Mouse (Mus musculus) brain, embryonic 14.5 days (tissue): ENCODE measurements around the gene Dcst1.

Experiments
- CTCF ChIP-seq: fragments of 200-500 bp; IDR thresholded peaks from 2 replicates; pipeline ENCODE4 v1.5.1; 2012; ENCODE audit warnings: inconsistent platforms, mild to moderate bottlenecking, moderate library complexity, borderline replicate concordance; ENCODE audit not compliant: insufficient read depth, insufficient read length; ENCODE audit errors: extremely low read depth
- POLR2A ChIP-seq: fragments of 200-500 bp; IDR thresholded peaks from 2 replicates; pipeline ENCODE4 v1.6.1; 2012; ENCODE audit warnings: mild to moderate bottlenecking, inconsistent platforms, borderline replicate concordance; ENCODE audit not compliant: poor library complexity, insufficient read depth, insufficient read length, severe bottlenecking; ENCODE audit errors: extremely low read depth

GRCm38 (mm10) chr3:89392871-89393311 is 27.8 kb upstream of the Dcst1 start:
- TF ChIP-seq POLR2A, result no peak
- no peak for TF ChIP-seq CTCF
